Mouse (Mus musculus): ENCODE measurements around the gene Gstp2. TPM values are rescaled to one million over a fixed set of nuclear protein-coding genes. Genes with fewer than 3 reads are reported as not detected.

Gene Gstp2
- total and polyA plus RNA-seq, 2 experiments: 7.9 to 9.2 TPM

DNA sequence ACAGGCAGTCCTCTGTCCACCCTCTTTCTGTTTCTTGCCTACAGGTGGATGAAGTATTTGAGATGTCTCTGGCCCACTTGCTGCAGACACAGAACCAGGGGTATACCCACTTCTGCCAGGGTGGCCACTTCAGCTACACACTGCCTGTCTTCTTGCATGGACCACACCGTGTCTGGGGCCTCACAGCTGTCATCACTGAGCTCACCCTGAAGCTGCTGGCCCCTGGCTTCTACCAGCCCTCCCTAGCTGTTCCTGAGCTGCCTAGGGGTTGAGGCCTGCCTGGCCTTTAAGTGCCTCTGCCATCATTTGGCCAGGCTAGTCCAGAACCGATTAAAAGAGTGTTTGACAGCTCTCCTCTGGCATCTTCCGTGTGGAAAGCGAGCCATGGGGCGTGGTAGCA is 44.1 kb downstream of the Gstp2 start:
- Histone ChIP-seq H3K27me3 (ENCODE audit: control insufficient read depth, insufficient read depth, low read length) (no peaks in the 10 kb centered on the region), H3K79me2 (ENCODE audit: control insufficient read depth, insufficient read depth, low read length) (no peaks in the 10 kb centered on the region), H3K36me3 (ENCODE audit: control insufficient read depth, insufficient read depth, low read length) (peaks cover 2% of the 10 kb centered on the region; the same call in 1 of the 2 replicates), H3K4me1 (ENCODE audit: control insufficient read depth, insufficient read depth, low read length) (peaks cover 12% of the 10 kb centered on the region), H3K9ac (ENCODE audit: low read depth, low read length) (no peak overlapping the region), H3K4me3 (ENCODE audit: insufficient read depth, low read depth, low read length) (no peak overlapping the region), H3K27ac (replicated peaks; ENCODE audit: insufficient read depth, low read depth, low read length) (no peak overlapping the region)
- TF ChIP-seq CTCF (IDR thresholded peaks at IDR 0.05; ENCODE audit: low read depth, low read length) (no peak), POLR2A (IDR thresholded peaks at IDR 0.05; ENCODE audit: extremely low read depth, insufficient read depth, low read length) (no peak)
- 96% methylated on average over 5 of the region's 5 CpGs for WGBS
- DNase-seq (ENCODE audit: extremely low read depth, low read depth, low spot score): no peak

GRCm38 (mm10) chr19:4000949-4001525 is 44.8 kb downstream of the Gstp2 start:
- TF ChIP-seq CTCF (IDR thresholded peaks at IDR 0.05; ENCODE audit: low read depth, low read length) (no peak), POLR2A (IDR thresholded peaks at IDR 0.05; ENCODE audit: extremely low read depth, insufficient read depth, low read length) (no peak)
- Histone ChIP-seq H3K9ac (ENCODE audit: low read depth, low read length) (peak overlapping the region; percentile 91), H3K36me3 (ENCODE audit: control insufficient read depth, insufficient read depth, low read length) (no peaks in the 10 kb centered on the region), H3K4me1 (ENCODE audit: control insufficient read depth, insufficient read depth, low read length) (peaks cover 13% of the 10 kb centered on the region), H3K27me3 (ENCODE audit: control insufficient read depth, insufficient read depth, low read length) (no peaks in the 10 kb centered on the region), H3K4me3 (ENCODE audit: insufficient read depth, low read depth, low read length) (peak overlapping the region; percentile 82), H3K79me2 (ENCODE audit: control insufficient read depth, insufficient read depth, low read length) (no peaks in the 10 kb centered on the region), H3K27ac (replicated peaks; ENCODE audit: insufficient read depth, low read depth, low read length) (peak overlapping the region; percentile 85)
- 24% methylated on average over 17 of the region's 17 CpGs for WGBS
- no peak for DNase-seq (ENCODE audit: extremely low read depth, low read depth, low spot score)

- TF ChIP-seq CTCF (IDR thresholded peaks at IDR 0.05; ENCODE audit: low read depth, low read length) (peak; percentile 83), POLR2A (IDR thresholded peaks at IDR 0.05; ENCODE audit: extremely low read depth, insufficient read depth, low read length) (peak; percentile 89)
- under 1% methylated on average over 64 of the region's 64 CpGs for WGBS
- H3K4me1 ChIP-seq (ENCODE audit: control insufficient read depth, insufficient read depth, low read length): peaks cover 13% of the 10 kb centered on the region
- H3K79me2 ChIP-seq (ENCODE audit: control insufficient read depth, insufficient read depth, low read length): no peaks in the 10 kb centered on the region
- H3K27me3 ChIP-seq (ENCODE audit: control insufficient read depth, insufficient read depth, low read length): no peaks in the 10 kb centered on the region
- H3K4me3 ChIP-seq (ENCODE audit: insufficient read depth, low read depth, low read length): peak within 1 kb of the TSS; percentile 82
- H3K27ac ChIP-seq (replicated peaks; ENCODE audit: insufficient read depth, low read depth, low read length): peak within 1 kb of the TSS; percentile 85
- H3K36me3 ChIP-seq (ENCODE audit: control insufficient read depth, insufficient read depth, low read length): no peaks in the 10 kb centered on the region
- DNase-seq (ENCODE audit: extremely low read depth, low read depth, low spot score): peak; percentile 95
- peak within 1 kb of the TSS; percentile 91 for H3K9ac ChIP-seq (ENCODE audit: low read depth, low read length)
Observed at GRCm38 (mm10) chr19:4000119-4000900, 45.5 kb downstream of the Gstp2 start, which contains the start of the genes Nudt8 and Gm49405. Gene Nudt8 (plus strand): TSS chr19:4000580. Gene Gm49405 (plus strand): TSS chr19:4000626.

- no peak overlapping the region for H3K4me3 ChIP-seq (ENCODE audit: insufficient read depth, low read depth, low read length)
- H3K36me3 ChIP-seq (ENCODE audit: control insufficient read depth, insufficient read depth, low read length): no peaks in the 10 kb centered on the region
- TF ChIP-seq CTCF (IDR thresholded peaks at IDR 0.05; ENCODE audit: low read depth, low read length): no peak
- TF ChIP-seq POLR2A (IDR thresholded peaks at IDR 0.05; ENCODE audit: extremely low read depth, insufficient read depth, low read length): no peak
- no peak overlapping the region for H3K9ac ChIP-seq (ENCODE audit: low read depth, low read length)
- H3K27ac ChIP-seq (replicated peaks; ENCODE audit: insufficient read depth, low read depth, low read length): no peak overlapping the region
- H3K4me1 ChIP-seq (ENCODE audit: control insufficient read depth, insufficient read depth, low read length): peaks cover 13% of the 10 kb centered on the region
- no peak for DNase-seq (ENCODE audit: extremely low read depth, low read depth, low spot score)
- no peaks in the 10 kb centered on the region for H3K79me2 ChIP-seq (ENCODE audit: control insufficient read depth, insufficient read depth, low read length)
- WGBS: 89% methylated on average over 9 of the region's 9 CpGs
- H3K27me3 ChIP-seq (ENCODE audit: control insufficient read depth, insufficient read depth, low read length): no peaks in the 10 kb centered on the region
Observed at GRCm38 (mm10) chr19:3999121-3999730, 46.6 kb downstream of the Gstp2 start.

- Histone ChIP-seq H3K4me1 (ENCODE audit: control insufficient read depth, insufficient read depth, low read length) (peaks cover 13% of the 10 kb centered on the region), H3K9ac (ENCODE audit: low read depth, low read length) (no peak overlapping the region), H3K36me3 (ENCODE audit: control insufficient read depth, insufficient read depth, low read length) (no peaks in the 10 kb centered on the region), H3K79me2 (ENCODE audit: control insufficient read depth, insufficient read depth, low read length) (no peaks in the 10 kb centered on the region), H3K27ac (replicated peaks; ENCODE audit: insufficient read depth, low read depth, low read length) (no peak overlapping the region), H3K27me3 (ENCODE audit: control insufficient read depth, insufficient read depth, low read length) (no peaks in the 10 kb centered on the region), H3K4me3 (ENCODE audit: insufficient read depth, low read depth, low read length) (no peak overlapping the region)
- WGBS: 86% methylated on average over 8 of the region's 8 CpGs
- DNase-seq (ENCODE audit: extremely low read depth, low read depth, low spot score): no peak
- TF ChIP-seq POLR2A (IDR thresholded peaks at IDR 0.05; ENCODE audit: extremely low read depth, insufficient read depth, low read length) (no peak), CTCF (IDR thresholded peaks at IDR 0.05; ENCODE audit: low read depth, low read length) (no peak)
Observed at GRCm38 (mm10) chr19:3998335-3998734, 47.5 kb downstream of the Gstp2 start.

Data from liver, adult 2 months (tissue).